Mouse (Mus musculus) adrenal gland, adult (tissue): ENCODE measurements at regions not wholly inside any gene's neighbourhood (a gene's known extent, or its start where the extent isn't known, plus 50 kb on each side); places are given as distances from the start of the nearest gene placed in this dataset.

Experiments used
- DNase-seq, 2 experiments: peaks; one replicate each; pipeline ENCODE4 v3.0.0; 2022 to 2023; ENCODE audit warnings: low spot score in 1 of 2; ENCODE audit not compliant: inconsistent age in 2 of 2

- peak in 1 of 2 experiments; percentile 44 for DNase-seq
Measured at GRCm38 (mm10) chr2:75311191-75311590, 347.9 kb upstream of the Hnrnpa3 start.

GRCm38 (mm10) chr2:75312246-75312645, 346.8 kb upstream of the Hnrnpa3 start:
- DNase-seq: peak in 1 of 2 experiments; percentile 78

- peak in 1 of 2 experiments; percentile 41 for DNase-seq
Measured at GRCm38 (mm10) chr2:75315341-75315740, 343.7 kb upstream of the Hnrnpa3 start.

GRCm38 (mm10) chr2:75318190-75318589, 340.9 kb upstream of the Hnrnpa3 start:
- DNase-seq: peak in 1 of 2 experiments; percentile 39

- DNase-seq: no peak
Measured at GRCm38 (mm10) chr2:75324146-75324749, 334.8 kb upstream of the Hnrnpa3 start.

GRCm38 (mm10) chr2:75329598-75329997, 329.5 kb upstream of the Hnrnpa3 start:
- DNase-seq: no peak

- no peak for DNase-seq
Measured at GRCm38 (mm10) chr2:75341310-75341709, 317.8 kb upstream of the Hnrnpa3 start.

- DNase-seq: no peak
Measured at GRCm38 (mm10) chr2:75341726-75342280, 317.3 kb upstream of the Hnrnpa3 start.

- DNase-seq: no peak
Measured at GRCm38 (mm10) chr2:75350902-75351301, 308.2 kb upstream of the Hnrnpa3 start.

- DNase-seq: no peak
Measured at GRCm38 (mm10) chr2:75351965-75352364, 307.1 kb upstream of the Hnrnpa3 start.

- DNase-seq: no peak
Measured at GRCm38 (mm10) chr2:75352564-75352963, 306.5 kb upstream of the Hnrnpa3 start.

- peak; percentile 37 to 75 for DNase-seq
Measured at GRCm38 (mm10) chr2:75356691-75357375, 302.2 kb upstream of the Hnrnpa3 start.

- no peak for DNase-seq
Measured at GRCm38 (mm10) chr2:75357516-75357915, 301.5 kb upstream of the Hnrnpa3 start.

GRCm38 (mm10) chr2:75360936-75361335, 298.1 kb upstream of the Hnrnpa3 start:
- DNase-seq: no peak

- DNase-seq: no peak
Measured at GRCm38 (mm10) chr2:75376666-75377065, 282.4 kb upstream of the Hnrnpa3 start.

GRCm38 (mm10) chr2:75385551-75386263, 273.4 kb upstream of the Hnrnpa3 start:
- no peak for DNase-seq

- no peak for DNase-seq
Measured at GRCm38 (mm10) chr2:75386636-75387035, 272.4 kb upstream of the Hnrnpa3 start.

- no peak for DNase-seq
Measured at GRCm38 (mm10) chr2:75392041-75392440, 267.0 kb upstream of the Hnrnpa3 start.

GRCm38 (mm10) chr2:75394928-75395673, 264.0 kb upstream of the Hnrnpa3 start:
- no peak for DNase-seq

GRCm38 (mm10) chr2:75396016-75396415, 263.0 kb upstream of the Hnrnpa3 start:
- no peak for DNase-seq

- no peak for DNase-seq
Measured at GRCm38 (mm10) chr2:75400291-75400870, 258.7 kb upstream of the Hnrnpa3 start.
